Mouse (Mus musculus) embryonic facial prominence, embryonic 13.5 days (tissue): ENCODE results near the gene Ntng1. TPM values are rescaled to one million over a fixed set of nuclear protein-coding genes. Genes with fewer than 3 reads are reported as not detected.

Experiments used
- ATAC-seq: fragments of 200-750 bp; cut with Nextera tagmentation; 2 replicates; pipeline ENCODE4 v1.8.0; 2017; ENCODE audit warnings: low read depth; ENCODE audit not compliant: insufficient number of reproducible peaks, insufficient read depth, low FRiP score, low TSS enrichment
- H3K27ac ChIP-seq: fragments of 300-500 bp; sonication (generic); 2 replicates; pipeline ENCODE4 v1.5.1; 2015; ENCODE audit warnings: moderate library complexity, mild to moderate bottlenecking, inconsistent platforms
- H3K27me3 ChIP-seq: fragments of 300-500 bp; sonication (generic); 2 replicates; pipeline ENCODE4 v1.6.1; 2015; ENCODE audit warnings: mild to moderate bottlenecking, inconsistent platforms
- H3K36me3 ChIP-seq: fragments of 300-500 bp; sonication (generic); 2 replicates; pipeline ENCODE4 v1.6.1; 2015; ENCODE audit warnings: mild to moderate bottlenecking, inconsistent platforms
- H3K4me1 ChIP-seq: fragments of 300-500 bp; sonication (generic); 2 replicates; pipeline ENCODE4 v1.6.1; 2015; ENCODE audit warnings: inconsistent platforms
- H3K4me2 ChIP-seq: fragments of 300-500 bp; sonication (generic); 2 replicates; pipeline ENCODE4 v1.6.1; 2015; ENCODE audit warnings: moderate library complexity, mild to moderate bottlenecking, inconsistent platforms
- H3K4me3 ChIP-seq: fragments of 300-500 bp; sonication (generic); 2 replicates; pipeline ENCODE4 v1.5.1; 2015; ENCODE audit warnings: mild to moderate bottlenecking, inconsistent platforms
- H3K9ac ChIP-seq: fragments of 300-500 bp; sonication (generic); 2 replicates; pipeline ENCODE4 v1.6.1; 2015; ENCODE audit warnings: mild to moderate bottlenecking, inconsistent platforms
- H3K9me3 ChIP-seq: fragments of 300-500 bp; sonication (generic); 2 replicates; pipeline ENCODE4 v1.6.1; 2016; ENCODE audit warnings: inconsistent platforms
- WGBS: fragments of 180-500 bp; shearing (Covaris S2); methylation state at CpG from one replicate; pipeline ENCODE4 v1.1.7; 2015; ENCODE audit warnings: mixed read lengths; 5-methylcytosine and 5-hydroxymethylcytosine counted together
- polyA plus RNA-seq: library from polyadenylated mRNA; unstranded; fragments of >200 nt; fragmentation: Nextera tagmentation; extraction: Ambion mirVana; gene quantifications from 2 replicates; pipeline ENCODE4 v1.2.1, GENCODE M21; 2015

Gene Ntng1
- polyA plus RNA-seq, 1 experiment from 2014 or later = 5.9 TPM

DNA sequence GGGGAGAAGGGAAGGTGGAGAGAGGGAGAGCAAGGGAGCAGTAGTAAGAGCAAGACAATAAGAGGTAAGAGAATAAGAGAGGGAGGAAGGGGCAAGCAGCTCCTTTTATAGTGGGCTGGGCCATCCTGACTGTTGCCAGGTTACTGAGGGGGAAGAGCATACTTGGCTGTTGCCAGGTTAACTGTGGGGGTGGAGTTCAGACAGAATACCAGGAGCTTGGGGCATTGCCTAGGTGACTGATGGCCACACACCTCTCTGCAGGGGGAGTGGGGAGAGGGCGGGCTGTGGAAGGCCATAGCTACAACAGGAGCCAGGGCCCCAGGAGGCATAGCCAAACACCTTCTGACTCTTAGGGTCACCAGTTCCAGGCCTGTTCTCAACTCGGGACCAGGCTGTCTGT is 166.2 kb downstream of the Ntng1 start:
- Histone ChIP-seq H3K27me3 (no peaks in the 10 kb centered on the region), H3K4me2 (no peak overlapping the region), H3K36me3 (no peaks in the 10 kb centered on the region), H3K9me3 (no peaks in the 10 kb centered on the region), H3K9ac (no peak overlapping the region), H3K4me3 (no peak overlapping the region), H3K4me1 (no peaks in the 10 kb centered on the region), H3K27ac (no peak overlapping the region)
- ATAC-seq = no peak
- WGBS = 76% methylated on average over 2 of the region's 2 CpGs

DNA sequence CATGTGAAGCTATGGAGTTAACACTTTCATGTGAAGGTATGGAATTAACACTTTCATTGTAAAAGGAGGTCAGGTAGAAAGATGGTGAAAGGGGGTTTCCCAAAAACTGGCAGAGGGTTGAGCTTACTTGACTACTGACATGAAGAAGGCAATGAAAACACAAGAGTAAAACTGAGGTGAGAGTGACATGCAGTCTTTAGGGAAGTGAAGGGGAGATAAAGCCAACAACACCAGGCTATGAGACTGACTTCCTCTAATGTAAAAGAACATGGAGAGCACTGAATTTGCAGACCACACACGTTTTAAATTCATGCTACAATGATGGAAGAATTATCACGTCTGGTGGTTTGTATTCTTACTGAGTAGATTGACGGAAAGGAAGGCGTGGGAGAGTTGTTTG is 168.7 kb downstream of the Ntng1 start:
- no peak overlapping the region for H3K9ac ChIP-seq
- no peaks in the 10 kb centered on the region for H3K36me3 ChIP-seq
- no peaks in the 10 kb centered on the region for H3K9me3 ChIP-seq
- ATAC-seq = no peak
- H3K4me3 ChIP-seq = no peak overlapping the region
- H3K4me1 ChIP-seq = no peaks in the 10 kb centered on the region
- no peak overlapping the region for H3K27ac ChIP-seq
- H3K4me2 ChIP-seq = no peak overlapping the region
- WGBS = 68% methylated on average over 4 of the region's 4 CpGs
- no peaks in the 10 kb centered on the region for H3K27me3 ChIP-seq

DNA sequence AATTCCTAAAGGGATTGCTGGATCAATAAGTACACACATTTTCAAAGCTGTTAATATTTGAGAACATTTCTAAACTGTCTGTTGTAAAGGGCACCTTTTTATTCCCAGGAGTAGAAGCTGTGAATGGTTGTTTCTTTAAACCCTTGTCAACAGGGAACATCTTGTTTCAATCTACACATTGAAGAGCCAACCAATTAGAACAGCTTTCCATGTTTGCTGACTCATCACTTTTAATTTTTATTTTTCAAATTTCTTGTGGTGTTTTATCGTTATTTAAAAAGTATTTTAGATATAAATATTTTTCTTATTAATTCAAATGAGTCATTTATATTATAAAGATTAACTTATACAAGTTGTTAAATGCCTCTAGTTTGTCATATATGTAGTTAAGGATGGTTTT is 172.3 kb downstream of the Ntng1 start:
- no peak overlapping the region for H3K9ac ChIP-seq
- no peak overlapping the region for H3K4me2 ChIP-seq
- no peak for ATAC-seq
- no peak overlapping the region for H3K27ac ChIP-seq
- no peaks in the 10 kb centered on the region for H3K27me3 ChIP-seq
- no peak overlapping the region for H3K4me3 ChIP-seq
- H3K9me3 ChIP-seq = no peaks in the 10 kb centered on the region
- no peaks in the 10 kb centered on the region for H3K4me1 ChIP-seq
- WGBS = 79% methylated on average over 1 of the region's 1 CpGs
- no peaks in the 10 kb centered on the region for H3K36me3 ChIP-seq

DNA sequence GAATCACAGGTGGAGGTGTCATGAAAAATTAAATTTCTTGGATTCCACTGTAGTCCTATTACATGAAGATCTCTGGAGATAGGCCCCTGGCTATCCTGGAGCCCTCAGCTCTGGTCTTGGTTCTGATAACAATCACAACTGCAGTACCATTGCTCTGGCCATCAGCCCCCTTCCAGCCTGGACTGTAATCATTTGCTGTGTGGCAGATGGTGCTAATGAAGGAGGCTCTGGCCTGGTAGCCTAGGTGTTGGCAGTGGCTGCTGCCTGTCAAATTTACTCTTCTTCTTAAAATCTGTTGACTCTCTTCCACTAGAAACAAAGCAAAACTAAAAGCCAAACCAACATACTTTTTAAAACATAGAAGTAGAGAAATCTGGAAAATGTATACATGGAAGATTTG is 173.6 kb downstream of the Ntng1 start:
- Histone ChIP-seq H3K4me2 (no peak overlapping the region), H3K27me3 (no peaks in the 10 kb centered on the region), H3K9me3 (no peaks in the 10 kb centered on the region)

DNA sequence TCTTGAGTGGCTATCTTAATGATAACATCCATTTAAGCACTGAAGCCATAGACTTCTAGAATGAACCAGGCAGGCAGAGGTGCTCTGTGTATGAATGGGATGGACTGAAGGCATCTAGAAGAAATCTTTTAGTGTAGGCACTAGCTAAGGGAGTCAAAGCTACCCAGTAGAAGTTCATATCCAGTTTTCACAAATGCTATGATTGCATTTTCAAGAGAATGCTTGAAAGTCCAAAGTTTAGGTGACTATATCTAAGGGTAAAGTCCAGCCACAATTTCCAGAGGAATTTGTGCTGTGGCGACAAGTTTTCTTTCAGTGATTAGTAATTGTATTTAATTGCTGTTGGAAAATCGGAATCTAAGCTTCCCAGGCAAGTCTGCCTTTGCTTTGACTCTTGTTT is 181.2 kb downstream of the Ntng1 start:
- no peak overlapping the region for H3K4me3 ChIP-seq
- H3K4me1 ChIP-seq = no peaks in the 10 kb centered on the region
- H3K27ac ChIP-seq = no peak overlapping the region
- ATAC-seq = no peak
- no peak overlapping the region for H3K4me2 ChIP-seq
- H3K9me3 ChIP-seq = no peaks in the 10 kb centered on the region
- 76% methylated on average over 2 of the region's 2 CpGs for WGBS
- no peaks in the 10 kb centered on the region for H3K36me3 ChIP-seq
- no peaks in the 10 kb centered on the region for H3K27me3 ChIP-seq
- H3K9ac ChIP-seq = no peak overlapping the region

More for the DNA sequence above, 173.6 kb downstream of the Ntng1 start:
- Histone ChIP-seq H3K4me3 (no peak overlapping the region), H3K36me3 (no peaks in the 10 kb centered on the region), H3K4me1 (no peaks in the 10 kb centered on the region), H3K27ac (no peak overlapping the region), H3K9ac (no peak overlapping the region)
- no peak for ATAC-seq

DNA sequence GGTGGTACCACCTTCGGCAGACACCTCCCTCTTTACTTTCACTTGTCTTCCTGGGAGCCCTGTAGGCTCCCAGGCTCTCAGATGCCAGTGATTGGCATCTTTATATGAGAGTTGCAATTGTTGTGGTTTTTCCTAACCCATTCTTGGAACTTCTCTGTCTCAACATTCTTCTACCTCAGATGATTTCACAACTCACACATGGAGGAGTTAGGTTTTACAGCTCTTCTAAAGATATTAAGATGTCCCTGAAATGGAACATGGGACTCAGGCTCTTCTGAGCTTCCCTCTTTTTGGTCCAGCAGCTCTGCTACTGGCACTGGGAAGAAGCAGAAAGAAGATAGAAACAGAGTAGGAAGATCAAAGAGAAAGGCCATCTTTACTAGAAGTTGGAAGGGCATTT is 200.9 kb downstream of the Ntng1 start:
- Histone ChIP-seq H3K27ac (no peak overlapping the region), H3K9me3 (no peaks in the 10 kb centered on the region), H3K4me3 (no peak overlapping the region), H3K4me2 (no peak overlapping the region), H3K27me3 (no peaks in the 10 kb centered on the region), H3K36me3 (no peaks in the 10 kb centered on the region), H3K4me1 (no peaks in the 10 kb centered on the region), H3K9ac (no peak overlapping the region)
- 77% methylated on average over 1 of the region's 1 CpGs for WGBS
- no peak for ATAC-seq

DNA sequence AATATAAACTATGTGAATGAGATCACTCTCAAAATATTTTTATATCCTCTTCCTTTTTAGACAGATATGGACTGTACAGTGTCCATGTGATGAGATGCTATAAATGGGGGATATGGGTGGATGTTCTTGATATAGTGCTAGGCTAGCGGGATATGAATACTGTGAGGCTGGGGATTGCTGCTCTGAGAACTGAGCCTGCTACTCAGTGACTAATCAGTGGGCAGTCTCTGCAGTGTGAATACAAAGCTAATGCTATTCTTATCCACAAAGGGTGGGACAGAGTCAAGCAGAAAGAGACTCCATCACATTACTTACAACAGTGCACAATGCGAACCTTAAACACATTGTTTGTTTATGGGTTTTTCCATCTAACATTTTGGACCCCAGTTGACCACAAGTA is 206.2 kb downstream of the Ntng1 start:
- Histone ChIP-seq H3K36me3 (no peaks in the 10 kb centered on the region), H3K4me3 (no peak overlapping the region), H3K27me3 (no peaks in the 10 kb centered on the region), H3K9me3 (no peaks in the 10 kb centered on the region), H3K4me1 (0 out of 2 replicates have a peak, but pooled peaks cover 6% of the 10 kb centered on the region), H3K4me2 (no peak overlapping the region), H3K9ac (no peak overlapping the region), H3K27ac (no peak overlapping the region)
- 92% methylated on average over 2 of the region's 2 CpGs for WGBS
- ATAC-seq = no peak

DNA sequence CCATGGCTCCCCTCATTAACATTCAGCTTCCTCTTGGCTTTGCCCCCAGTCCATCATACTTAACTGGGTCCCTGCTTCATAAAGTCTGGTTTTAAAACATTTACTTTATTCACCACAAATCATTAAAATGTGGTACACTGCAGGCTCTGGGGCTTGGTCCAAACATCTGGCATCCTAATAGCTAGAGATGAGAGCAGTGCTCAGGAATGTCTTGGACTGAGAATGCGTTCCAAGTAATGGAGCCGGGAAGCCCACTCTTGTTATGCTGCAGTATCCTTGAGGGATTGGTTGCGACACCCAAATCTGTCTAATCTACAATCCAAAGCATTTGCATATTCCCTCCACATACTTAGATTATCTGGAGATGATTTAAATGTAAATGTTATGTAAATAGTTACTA is 207.5 kb downstream of the Ntng1 start:
- peak overlapping the region; percentile 33; the same call in 1 of the 2 replicates for H3K27ac ChIP-seq
- H3K9me3 ChIP-seq = no peaks in the 10 kb centered on the region
- no peak overlapping the region for H3K4me3 ChIP-seq
- no peaks in the 10 kb centered on the region for H3K27me3 ChIP-seq
- no peaks in the 10 kb centered on the region for H3K36me3 ChIP-seq
- peak; percentile 74; the same call in 1 of the 2 replicates for ATAC-seq
- H3K4me1 ChIP-seq = 0 out of 2 replicates have a peak, but pooled peaks cover 6% of the 10 kb centered on the region
- 43% methylated on average over 3 of the region's 3 CpGs for WGBS
- no peak overlapping the region for H3K9ac ChIP-seq
- no peak overlapping the region for H3K4me2 ChIP-seq

DNA sequence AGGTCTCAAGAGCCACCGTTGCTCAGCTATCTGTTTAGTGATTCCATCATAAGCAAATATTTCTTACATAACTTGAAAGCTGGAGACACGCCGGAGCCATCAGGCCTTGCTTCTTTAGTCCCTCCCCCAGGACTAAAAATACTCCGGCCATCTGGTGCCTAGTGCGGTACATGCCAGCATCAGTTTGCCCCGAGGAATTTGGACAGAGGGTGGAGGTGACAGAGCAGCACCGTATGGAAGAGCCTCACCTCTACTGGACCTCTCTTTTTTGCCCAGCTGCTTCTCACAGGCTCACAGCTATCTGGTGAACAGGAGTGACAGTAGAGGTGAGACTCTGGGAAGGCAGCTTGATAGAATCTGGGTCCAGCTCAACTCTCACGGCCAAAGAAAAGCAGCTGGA is 211.6 kb downstream of the Ntng1 start:
- H3K4me3 ChIP-seq = no peak overlapping the region
- H3K4me2 ChIP-seq = no peak overlapping the region
- H3K9me3 ChIP-seq = no peaks in the 10 kb centered on the region
- H3K36me3 ChIP-seq = no peaks in the 10 kb centered on the region
- H3K27me3 ChIP-seq = no peaks in the 10 kb centered on the region
- H3K27ac ChIP-seq = no peak overlapping the region
- no peak overlapping the region for H3K9ac ChIP-seq
- 0 out of 2 replicates have a peak, but pooled peaks cover 6% of the 10 kb centered on the region for H3K4me1 ChIP-seq
- WGBS = 71% methylated on average over 8 of the region's 8 CpGs
- ATAC-seq = no peak

DNA sequence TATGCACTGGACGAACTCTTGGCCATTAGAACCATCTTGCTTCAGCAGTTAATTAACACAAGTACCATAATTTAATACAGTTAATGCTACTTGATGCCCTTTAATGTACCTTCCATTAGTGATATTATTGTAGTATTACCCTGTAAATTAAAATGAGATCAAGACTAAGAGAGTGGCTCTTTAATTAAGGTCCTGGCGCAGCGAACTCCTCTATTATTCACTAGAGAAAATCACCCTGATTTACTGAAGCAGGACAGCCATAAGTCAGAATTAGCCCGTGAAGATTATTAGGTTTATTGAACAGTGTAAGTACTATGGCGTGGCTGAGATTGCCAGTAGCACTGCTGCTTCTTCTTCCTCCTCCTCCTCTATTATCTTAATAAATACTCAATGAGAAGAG is 212.8 kb downstream of the Ntng1 start:
- 83% methylated on average over 5 of the region's 5 CpGs for WGBS
- Histone ChIP-seq H3K27me3 (no peaks in the 10 kb centered on the region), H3K9ac (no peak overlapping the region), H3K4me2 (no peak overlapping the region), H3K36me3 (no peaks in the 10 kb centered on the region), H3K4me1 (no peaks in the 10 kb centered on the region), H3K4me3 (no peak overlapping the region), H3K27ac (no peak overlapping the region), H3K9me3 (no peaks in the 10 kb centered on the region)
- ATAC-seq = no peak

DNA sequence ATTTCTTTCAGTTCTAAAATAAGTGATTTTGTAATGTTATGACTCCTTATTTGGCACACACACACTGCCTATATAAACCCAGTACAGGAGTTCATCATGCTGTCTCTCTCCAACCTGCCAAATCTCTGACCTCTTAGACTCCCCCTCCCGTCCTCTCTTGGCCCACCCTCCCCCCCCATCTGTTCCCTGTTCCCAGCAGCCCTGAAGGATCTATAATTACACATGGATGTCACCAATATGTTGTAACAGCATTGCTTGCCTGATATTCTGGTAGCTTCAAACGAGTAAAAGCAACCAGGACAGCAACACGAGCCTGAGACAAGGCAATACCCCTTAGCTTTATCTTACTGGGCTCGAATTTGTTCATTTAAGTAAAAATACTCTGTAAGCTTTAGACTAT is 220.0 kb downstream of the Ntng1 start:
- H3K36me3 ChIP-seq = no peaks in the 10 kb centered on the region
- WGBS = 62% methylated on average over 4 of the region's 4 CpGs
- peaks cover 7% of the 10 kb centered on the region for H3K4me1 ChIP-seq
- ATAC-seq = no peak
- H3K4me2 ChIP-seq = no peak overlapping the region
- no peak overlapping the region for H3K27ac ChIP-seq
- no peaks in the 10 kb centered on the region for H3K9me3 ChIP-seq
- H3K9ac ChIP-seq = no peak overlapping the region
- H3K4me3 ChIP-seq = no peak overlapping the region
- H3K27me3 ChIP-seq = no peaks in the 10 kb centered on the region

DNA sequence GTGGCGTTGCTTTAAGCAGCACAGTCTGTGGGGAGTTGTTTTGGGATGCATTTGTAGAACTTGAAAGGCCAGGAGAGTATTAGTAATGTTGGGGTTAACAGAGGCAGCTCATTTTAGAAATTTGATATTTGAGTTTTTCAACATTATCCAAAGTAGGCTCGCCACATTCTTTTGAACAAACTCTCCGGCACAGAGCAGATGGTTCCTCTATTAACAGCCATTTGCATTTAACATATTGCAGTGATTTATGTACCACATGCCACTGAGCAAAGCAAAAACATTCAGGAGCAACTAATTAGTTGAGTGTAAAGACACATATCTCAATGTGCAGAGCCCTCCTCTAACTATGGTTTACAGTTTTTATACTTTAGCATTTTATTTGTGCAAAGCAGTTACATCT is 224.8 kb downstream of the Ntng1 start:
- Histone ChIP-seq H3K27ac (no peak overlapping the region), H3K36me3 (no peaks in the 10 kb centered on the region), H3K27me3 (no peaks in the 10 kb centered on the region), H3K9ac (no peak overlapping the region), H3K4me2 (no peak overlapping the region), H3K4me1 (peaks cover 16% of the 10 kb centered on the region), H3K9me3 (no peaks in the 10 kb centered on the region), H3K4me3 (no peak overlapping the region)
- no peak for ATAC-seq
- WGBS = 18% methylated on average over 3 of the region's 3 CpGs
